Mouse (Mus musculus): ENCODE results near the gene Mtmr4. TPM values are rescaled to one million over a fixed set of nuclear protein-coding genes. Genes with fewer than 3 reads are reported as not detected.

The Mtmr4 gene
- polyA plus RNA-seq, 1 experiment from 2014 or later, result 5.6 TPM

DNA sequence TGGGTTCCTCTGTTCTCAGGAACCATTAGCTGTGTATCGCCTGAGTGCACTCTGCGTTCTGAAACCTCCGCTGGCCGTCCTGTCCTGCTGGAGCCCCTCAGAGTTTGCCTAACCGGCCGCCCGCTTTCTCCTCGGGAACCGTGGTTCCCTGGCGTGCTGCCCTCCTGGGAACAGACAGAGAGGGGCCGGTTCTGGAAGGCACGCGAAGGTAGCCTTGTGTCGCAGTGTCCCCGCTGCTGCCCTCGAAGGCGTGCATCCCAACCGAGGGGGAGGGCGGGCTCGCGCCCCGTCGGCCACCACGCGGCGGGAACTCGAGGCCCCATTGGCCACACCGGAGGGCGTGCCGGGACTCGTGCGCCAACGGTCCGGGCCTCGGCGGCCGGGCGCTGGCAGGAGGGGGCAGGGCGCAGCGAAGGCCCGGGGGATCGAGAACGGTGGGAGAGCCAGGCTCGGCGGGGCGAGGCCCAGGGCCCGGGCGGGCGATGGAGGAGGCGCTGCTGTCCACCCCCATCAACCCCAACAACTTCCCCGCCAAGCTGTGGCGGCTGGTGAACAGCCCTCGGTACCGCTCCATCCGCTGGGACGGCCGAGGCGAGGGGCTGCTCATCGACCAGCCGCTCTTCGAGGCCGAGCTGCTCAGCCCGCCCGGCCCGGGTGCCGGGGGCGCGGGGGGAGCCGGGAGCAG, 25.0 kb downstream of the Mtmr4 start, which contains the start of gene Hsf5:
TSS of gene Hsf5 (plus strand) at position 375 of the 685 bp plus-strand sequence.
- no peaks in the 10 kb centered on the region for H3K9me3 ChIP-seq (ENCODE audit: low read length)
- H3K36me3 ChIP-seq (replicated peaks; ENCODE audit: insufficient read depth, low read length), result peaks cover 60% of the 10 kb centered on the region
- WGBS (ENCODE audit: insufficient replicate concordance), result 91% methylated on average over 66 of the region's 69 CpGs
- H3K27ac ChIP-seq (ENCODE audit: low read depth), result no peak within 1 kb of the TSS
- no peak within 1 kb of the TSS for H3K4me3 ChIP-seq (ENCODE audit: low read depth, low read length)
- no peak for TF ChIP-seq CTCF (IDR thresholded peaks at IDR 0.05; ENCODE audit: low read depth)
- no peak for TF ChIP-seq EP300 (IDR thresholded peaks at IDR 0.05; ENCODE audit: low read depth)
- H3K4me2 ChIP-seq (ENCODE audit: low read depth, low read length), result no peak within 1 kb of the TSS
- no peak for DNase-seq
- H3K4me1 ChIP-seq (ENCODE audit: insufficient read depth), result no peaks in the 10 kb centered on the region
- no peak within 1 kb of the TSS for H3K9ac ChIP-seq (replicated peaks)
- no peak for ATAC-seq
- no peaks in the 10 kb centered on the region for H3K27me3 ChIP-seq (ENCODE audit: insufficient read depth, low read length)

DNA sequence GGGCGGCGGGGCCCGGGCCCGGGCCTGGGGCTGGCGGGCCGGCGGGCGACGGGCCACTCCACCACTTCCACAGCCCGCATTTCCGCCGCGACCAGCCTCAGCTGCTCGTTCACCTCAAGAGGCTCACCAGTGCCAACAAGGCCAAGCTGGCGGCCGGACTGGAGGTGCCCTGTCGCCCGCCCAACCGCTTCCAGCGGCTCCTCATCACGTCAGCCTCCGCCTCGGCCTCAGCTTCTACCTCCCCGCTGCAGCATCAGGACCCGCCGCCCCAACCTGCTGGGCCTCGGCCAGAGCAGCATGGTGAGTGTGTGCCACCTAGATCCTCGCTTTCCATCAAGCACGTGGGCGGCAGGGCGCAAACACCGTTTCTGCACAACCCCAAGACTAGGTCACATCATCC, 25.6 kb downstream of the Mtmr4 start:
- Histone ChIP-seq H3K27ac (ENCODE audit: low read depth) (no peak overlapping the region), H3K9ac (replicated peaks) (no peak overlapping the region), H3K36me3 (replicated peaks; ENCODE audit: insufficient read depth, low read length) (peaks cover 53% of the 10 kb centered on the region), H3K9me3 (ENCODE audit: low read length) (no peaks in the 10 kb centered on the region), H3K4me2 (ENCODE audit: low read depth, low read length) (no peak overlapping the region), H3K27me3 (ENCODE audit: insufficient read depth, low read length) (no peaks in the 10 kb centered on the region), H3K4me1 (ENCODE audit: insufficient read depth) (no peaks in the 10 kb centered on the region), H3K4me3 (ENCODE audit: low read depth, low read length) (no peak overlapping the region)
- WGBS (ENCODE audit: insufficient replicate concordance), result 94% methylated on average over 28 of the region's 32 CpGs
- TF ChIP-seq EP300 (IDR thresholded peaks at IDR 0.05; ENCODE audit: low read depth) (no peak), CTCF (IDR thresholded peaks at IDR 0.05; ENCODE audit: low read depth) (no peak)
- no peak for ATAC-seq
- DNase-seq, result no peak

DNA sequence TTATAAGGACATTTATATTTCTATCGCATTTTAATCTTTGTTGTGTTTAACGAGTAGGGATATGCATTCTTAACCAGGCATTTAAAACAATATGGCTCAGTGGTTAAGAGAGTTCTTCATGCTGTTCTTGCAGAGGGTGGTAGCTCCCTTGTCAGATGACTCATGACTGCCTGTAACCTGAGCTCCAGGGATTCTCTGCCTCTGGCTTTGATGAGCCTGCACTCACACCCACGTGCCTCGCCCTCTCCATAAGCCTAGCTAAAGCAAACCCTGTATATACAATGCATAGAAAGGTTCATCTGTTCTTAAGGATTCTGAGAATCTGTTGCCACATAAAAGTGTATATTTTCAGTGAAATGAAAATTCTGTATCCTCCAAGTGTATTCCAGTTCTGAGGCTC, 31.2 kb downstream of the Mtmr4 start:
- Histone ChIP-seq H3K4me1 (ENCODE audit: insufficient read depth) (no peaks in the 10 kb centered on the region), H3K4me2 (ENCODE audit: low read depth, low read length) (no peak overlapping the region), H3K27me3 (ENCODE audit: insufficient read depth, low read length) (no peaks in the 10 kb centered on the region), H3K4me3 (ENCODE audit: low read depth, low read length) (no peak overlapping the region), H3K9me3 (ENCODE audit: low read length) (no peaks in the 10 kb centered on the region), H3K36me3 (replicated peaks; ENCODE audit: insufficient read depth, low read length) (peaks cover 21% of the 10 kb centered on the region), H3K27ac (ENCODE audit: low read depth) (no peak overlapping the region), H3K9ac (replicated peaks) (no peak overlapping the region)
- no peak for DNase-seq
- TF ChIP-seq EP300 (IDR thresholded peaks at IDR 0.05; ENCODE audit: low read depth) (no peak), CTCF (IDR thresholded peaks at IDR 0.05; ENCODE audit: low read depth) (no peak)
- 74% methylated on average over 4 of the region's 4 CpGs for WGBS (ENCODE audit: insufficient replicate concordance)
- ATAC-seq, result no peak

- DNase-seq, result peak; percentile 56
- no peaks in the 10 kb centered on the region for H3K4me1 ChIP-seq (ENCODE audit: insufficient read depth)
- WGBS (ENCODE audit: insufficient replicate concordance), result 19% methylated on average over 10 of the region's 10 CpGs
Observed at GRCm38 (mm10) chr11:87629859-87630258, 37.9 kb downstream of the Mtmr4 start.

DNA sequence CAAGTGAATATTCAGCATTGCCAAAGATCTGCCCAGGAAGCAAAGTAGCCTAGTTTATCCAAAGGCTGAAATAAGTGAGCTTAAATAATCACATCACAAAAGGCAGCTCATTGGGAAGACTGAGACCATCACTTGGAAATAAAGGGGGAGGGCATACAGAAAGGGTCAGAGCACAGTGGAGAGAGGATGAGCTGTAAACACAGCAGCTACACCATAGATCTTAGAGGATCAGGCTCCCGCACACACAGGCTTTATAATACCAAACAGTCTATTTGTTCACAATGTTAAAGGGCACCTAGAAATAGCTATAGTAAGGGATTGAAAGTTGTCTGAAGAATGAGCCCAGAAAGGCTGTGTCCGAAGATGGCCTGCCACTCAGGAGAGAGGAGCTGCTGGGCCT, 46.8 kb downstream of the Mtmr4 start:
- Histone ChIP-seq H3K4me1 (ENCODE audit: insufficient read depth) (peaks cover 6% of the 10 kb centered on the region), H3K9me3 (ENCODE audit: low read length) (no peaks in the 10 kb centered on the region)
- peak; percentile 50 for ATAC-seq

More at GRCm38 (mm10) chr11:87629859-87630258, 37.9 kb downstream of the Mtmr4 start:
- H3K36me3 ChIP-seq (replicated peaks; ENCODE audit: insufficient read depth, low read length), result 0 out of 2 replicates have a peak, but pooled peaks cover 3% of the 10 kb centered on the region
- TF ChIP-seq CTCF (IDR thresholded peaks at IDR 0.05; ENCODE audit: low read depth) (peak; percentile 79), EP300 (IDR thresholded peaks at IDR 0.05; ENCODE audit: low read depth) (no peak)
- no peak overlapping the region for H3K4me3 ChIP-seq (ENCODE audit: low read depth, low read length)
- H3K27ac ChIP-seq (ENCODE audit: low read depth), result no peak overlapping the region
- no peak overlapping the region for H3K9ac ChIP-seq (replicated peaks)
- ATAC-seq, result no peak
- no peaks in the 10 kb centered on the region for H3K27me3 ChIP-seq (ENCODE audit: insufficient read depth, low read length)
- no peak overlapping the region for H3K4me2 ChIP-seq (ENCODE audit: low read depth, low read length)
- no peaks in the 10 kb centered on the region for H3K9me3 ChIP-seq (ENCODE audit: low read length)

DNA sequence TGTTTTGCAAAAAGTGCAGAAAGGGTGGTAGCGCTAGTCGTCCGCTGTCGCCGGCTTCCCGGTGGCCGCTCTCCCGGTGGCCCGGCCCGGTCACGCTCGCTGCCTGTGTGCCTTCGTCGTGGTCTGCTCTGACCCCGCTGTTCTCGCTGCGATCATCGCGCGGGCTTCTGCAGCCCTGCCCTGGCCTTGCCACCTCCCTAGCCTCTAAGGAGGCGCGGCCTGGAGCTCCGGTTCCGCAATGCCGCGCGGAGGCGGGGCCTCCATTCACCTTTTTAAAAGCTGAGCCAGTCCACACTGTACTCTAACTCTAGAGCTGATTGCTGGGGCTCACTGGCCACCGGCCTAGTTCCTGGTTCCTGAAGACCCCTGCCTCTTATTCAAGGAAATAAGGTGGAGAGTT, 47.2 kb downstream of the Mtmr4 start:
- under 1% methylated on average over 29 of the region's 29 CpGs for WGBS (ENCODE audit: insufficient replicate concordance)
- ATAC-seq (peak; percentile 100), DNase-seq (peak; percentile 82)
- no peaks in the 10 kb centered on the region for H3K27me3 ChIP-seq (ENCODE audit: insufficient read depth, low read length)
- H3K36me3 ChIP-seq (replicated peaks; ENCODE audit: insufficient read depth, low read length), result no peaks in the 10 kb centered on the region
- peak overlapping the region; percentile 72 for H3K9ac ChIP-seq (replicated peaks)
- peak overlapping the region; percentile 45 for H3K4me3 ChIP-seq (ENCODE audit: low read depth, low read length)
- H3K27ac ChIP-seq (ENCODE audit: low read depth), result peak overlapping the region; percentile 60
- H3K9me3 ChIP-seq (ENCODE audit: low read length), result no peaks in the 10 kb centered on the region
- peaks cover 6% of the 10 kb centered on the region for H3K4me1 ChIP-seq (ENCODE audit: insufficient read depth)
- TF ChIP-seq EP300 (IDR thresholded peaks at IDR 0.05; ENCODE audit: low read depth) (no peak), CTCF (IDR thresholded peaks at IDR 0.05; ENCODE audit: low read depth) (no peak)
- peak overlapping the region; percentile 80 for H3K4me2 ChIP-seq (ENCODE audit: low read depth, low read length)

More for the DNA sequence above, 46.8 kb downstream of the Mtmr4 start:
- Histone ChIP-seq H3K27me3 (ENCODE audit: insufficient read depth, low read length) (no peaks in the 10 kb centered on the region), H3K4me3 (ENCODE audit: low read depth, low read length) (peak overlapping the region; percentile 45), H3K4me2 (ENCODE audit: low read depth, low read length) (peak overlapping the region; percentile 80), H3K27ac (ENCODE audit: low read depth) (peak overlapping the region; percentile 60), H3K9ac (replicated peaks) (peak overlapping the region; percentile 72), H3K36me3 (replicated peaks; ENCODE audit: insufficient read depth, low read length) (no peaks in the 10 kb centered on the region)
- 36% methylated on average over 2 of the region's 2 CpGs for WGBS (ENCODE audit: insufficient replicate concordance)
- TF ChIP-seq EP300 (IDR thresholded peaks at IDR 0.05; ENCODE audit: low read depth) (no peak), CTCF (IDR thresholded peaks at IDR 0.05; ENCODE audit: low read depth) (no peak)
- DNase-seq, result no peak

All from liver, postnatal 0 days (tissue).